Mouse (Mus musculus): Measurements from ENCODE around the gene Gm7735. TPM values are rescaled to one million over a fixed set of nuclear protein-coding genes. Genes with fewer than 3 reads are reported as not detected.
"Not testable (repeated sequence)": the region's sequence is repeated elsewhere in the genome, so short reads cannot be mapped to it uniquely, and the experiment has no call there.

Gene Gm7735
- polyA plus RNA-seq (2014; fragmentation: Nextera tagmentation; extraction: Ambion mirVana), result not detected in 2 replicates

DNA sequence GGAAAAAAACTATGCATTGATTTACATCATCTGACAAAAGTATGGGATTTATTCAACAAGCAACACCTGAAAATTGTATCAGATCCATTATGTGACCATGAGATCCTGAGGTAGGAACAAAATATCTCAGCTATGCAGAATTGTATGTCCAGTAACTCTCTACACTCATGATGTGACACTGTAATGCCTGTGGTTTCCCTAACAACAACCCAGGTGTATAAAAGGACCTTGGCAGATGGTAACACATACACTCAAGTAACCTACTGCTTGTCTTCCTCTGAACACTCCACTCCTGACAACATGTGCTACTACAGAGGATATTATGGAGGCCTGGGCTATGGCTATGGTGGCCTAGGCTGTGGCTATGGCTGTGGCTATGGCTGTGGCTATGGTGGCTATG is at the start of gene Gm7735:
Gene Gm7735 (plus strand): TSS at position 301 of the 400 bp plus-strand sequence.
- not testable (repeated sequence) for ATAC-seq (ENCODE audit: low FRiP score, low TSS enrichment); H3K9me3 ChIP-seq (ENCODE audit: control insufficient read depth, low read length); H3K4me2 ChIP-seq (ENCODE audit: low read length); DNase-seq; H3K4me1 ChIP-seq (ENCODE audit: control insufficient read depth, insufficient read depth, low read length); H3K36me3 ChIP-seq (ENCODE audit: control insufficient read depth, insufficient read depth, low read length); H3K4me3 ChIP-seq (replicated peaks; ENCODE audit: low read depth, low read length); H3K9ac ChIP-seq (replicated peaks; ENCODE audit: low read length); H3K27me3 ChIP-seq (ENCODE audit: control insufficient read depth, insufficient read depth, low read length); H3K27ac ChIP-seq (replicated peaks; ENCODE audit: low read depth, low read length)

DNA sequence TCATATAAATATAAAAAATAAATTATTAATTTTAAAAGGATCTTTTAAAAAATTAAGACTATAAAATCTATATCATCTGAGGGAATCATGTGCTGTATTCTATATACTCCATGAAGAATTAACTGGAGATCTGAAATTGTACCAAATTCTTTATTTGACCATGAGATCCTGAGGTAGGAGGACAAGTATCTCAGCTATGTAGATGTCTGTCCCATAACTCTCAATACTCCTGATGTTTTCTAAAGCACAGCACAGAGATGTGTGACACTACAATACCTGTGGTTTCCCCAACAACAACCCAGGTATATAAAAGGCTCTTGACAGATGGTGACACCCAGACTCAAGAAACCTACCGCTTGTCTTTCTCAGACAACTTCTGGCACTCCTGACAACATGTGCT is 28.7 kb upstream of the Gm7735 start, which contains the start of gene Gm6358:
Gene Gm6358 (plus strand): TSS at position 301 of the 400 bp plus-strand sequence.
- H3K9ac ChIP-seq (replicated peaks; ENCODE audit: low read length), result no peak within 1 kb of the TSS
- 97% methylated on average over 1 of the region's 1 CpGs for WGBS
- H3K9me3 ChIP-seq (ENCODE audit: control insufficient read depth, low read length), result no peaks in the 10 kb centered on the region
- no peak within 1 kb of the TSS for H3K4me2 ChIP-seq (ENCODE audit: low read length)
- H3K27me3 ChIP-seq (ENCODE audit: control insufficient read depth, insufficient read depth, low read length), result no peaks in the 10 kb centered on the region
- no peaks in the 10 kb centered on the region for H3K36me3 ChIP-seq (ENCODE audit: control insufficient read depth, insufficient read depth, low read length)
- no peak within 1 kb of the TSS for H3K4me3 ChIP-seq (replicated peaks; ENCODE audit: low read depth, low read length)
- no peak within 1 kb of the TSS for H3K27ac ChIP-seq (replicated peaks; ENCODE audit: low read depth, low read length)
- no peaks in the 10 kb centered on the region for H3K4me1 ChIP-seq (ENCODE audit: control insufficient read depth, insufficient read depth, low read length)
- no peak for DNase-seq
- no peak for ATAC-seq (ENCODE audit: low FRiP score, low TSS enrichment)

DNA sequence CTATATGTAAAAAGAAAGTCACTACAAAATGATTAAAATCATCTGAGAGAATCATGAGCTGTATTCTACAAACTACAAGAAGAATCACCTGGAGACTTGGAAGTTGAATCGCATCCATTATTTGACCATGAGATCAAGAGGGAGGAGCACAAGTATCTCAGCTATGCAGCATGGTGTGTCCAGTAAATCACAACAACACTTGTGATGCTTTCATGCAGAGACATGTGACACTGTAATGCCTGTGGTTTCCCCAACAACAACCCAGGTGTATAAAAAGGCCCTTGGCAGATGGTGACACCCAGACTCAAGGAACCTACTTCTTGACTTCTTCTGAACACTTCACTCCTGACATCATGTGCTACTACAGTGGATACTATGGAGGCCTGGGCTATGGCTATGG is 18.5 kb upstream of the Gm7735 start, which contains the start of gene Gm10061:
Gene Gm10061 (plus strand): TSS at position 301 of the 400 bp plus-strand sequence.
- no peaks in the 10 kb centered on the region; the same call in 1 of the 2 replicates for H3K9me3 ChIP-seq (ENCODE audit: control insufficient read depth, low read length)
- no peaks in the 10 kb centered on the region for H3K4me1 ChIP-seq (ENCODE audit: control insufficient read depth, insufficient read depth, low read length)
- ATAC-seq (ENCODE audit: low FRiP score, low TSS enrichment) (no peak), DNase-seq (no peak)
- H3K36me3 ChIP-seq (ENCODE audit: control insufficient read depth, insufficient read depth, low read length), result no peaks in the 10 kb centered on the region
- no peak within 1 kb of the TSS for H3K9ac ChIP-seq (replicated peaks; ENCODE audit: low read length)
- no peak within 1 kb of the TSS for H3K4me3 ChIP-seq (replicated peaks; ENCODE audit: low read depth, low read length)
- no peak within 1 kb of the TSS for H3K4me2 ChIP-seq (ENCODE audit: low read length)
- WGBS, result 98% methylated on average over 1 of the region's 1 CpGs
- H3K27ac ChIP-seq (replicated peaks; ENCODE audit: low read depth, low read length), result no peak within 1 kb of the TSS
- no peaks in the 10 kb centered on the region for H3K27me3 ChIP-seq (ENCODE audit: control insufficient read depth, insufficient read depth, low read length)

DNA sequence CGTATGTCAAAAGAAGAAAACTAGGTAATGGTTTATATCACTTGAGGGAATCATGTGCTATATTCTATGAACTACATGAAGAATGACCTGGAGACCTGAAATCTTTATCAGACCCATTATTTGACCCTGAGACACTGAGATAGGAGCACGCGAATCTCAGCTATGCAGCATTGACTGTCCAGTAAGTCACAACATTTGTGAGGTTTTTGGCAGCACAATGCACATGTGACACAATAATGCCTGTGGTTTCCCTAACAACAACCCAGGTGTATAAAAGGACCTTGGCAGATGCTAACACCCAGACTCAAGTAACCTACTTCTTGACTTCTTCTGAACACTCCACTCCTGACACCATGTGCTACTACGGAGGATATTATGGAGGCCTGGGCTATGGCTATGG is 11.6 kb upstream of the Gm7735 start, which contains the start of gene Gm9789:
Gene Gm9789 (plus strand): TSS at position 301 of the 400 bp plus-strand sequence.
- ATAC-seq (ENCODE audit: low FRiP score, low TSS enrichment), result no peak
- H3K36me3 ChIP-seq (ENCODE audit: control insufficient read depth, insufficient read depth, low read length), result no peaks in the 10 kb centered on the region
- no peaks in the 10 kb centered on the region for H3K4me1 ChIP-seq (ENCODE audit: control insufficient read depth, insufficient read depth, low read length)
- 91% methylated on average over 4 of the region's 4 CpGs for WGBS
- no peak for DNase-seq
- no peak within 1 kb of the TSS for H3K4me2 ChIP-seq (ENCODE audit: low read length)
- H3K27me3 ChIP-seq (ENCODE audit: control insufficient read depth, insufficient read depth, low read length), result no peaks in the 10 kb centered on the region
- no peak within 1 kb of the TSS for H3K9ac ChIP-seq (replicated peaks; ENCODE audit: low read length)
- no peak within 1 kb of the TSS for H3K4me3 ChIP-seq (replicated peaks; ENCODE audit: low read depth, low read length)
- H3K9me3 ChIP-seq (ENCODE audit: control insufficient read depth, low read length), result no peaks in the 10 kb centered on the region
- H3K27ac ChIP-seq (replicated peaks; ENCODE audit: low read depth, low read length), result no peak within 1 kb of the TSS

DNA sequence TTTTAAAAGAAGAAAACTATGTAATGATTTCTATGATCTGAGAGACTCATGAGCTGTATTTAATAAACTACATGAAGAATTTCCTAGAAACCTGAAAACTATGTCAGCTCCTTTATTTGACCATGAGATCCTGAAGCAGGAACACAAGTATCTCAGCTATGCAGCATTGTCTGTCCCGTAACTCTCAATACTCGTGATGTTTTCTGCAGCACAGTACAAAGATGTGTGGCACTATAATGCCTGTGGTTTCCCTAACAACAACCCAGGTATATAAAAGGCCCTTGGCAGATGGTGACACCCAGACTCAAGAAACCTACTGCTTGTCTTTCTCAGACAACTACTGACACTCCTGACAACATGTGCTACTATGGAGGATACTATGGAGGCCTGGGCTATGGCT is 5.1 kb downstream of the Gm7735 start, which contains the start of gene 1110057P08Rik:
Gene 1110057P08Rik (plus strand): TSS at position 301 of the 400 bp plus-strand sequence.
- DNase-seq (no peak), ATAC-seq (ENCODE audit: low FRiP score, low TSS enrichment) (no peak)
- no peaks in the 10 kb centered on the region for H3K27me3 ChIP-seq (ENCODE audit: control insufficient read depth, insufficient read depth, low read length)
- 83% methylated on average over 2 of the region's 2 CpGs for WGBS
- no peak within 1 kb of the TSS for H3K9ac ChIP-seq (replicated peaks; ENCODE audit: low read length)
- no peak within 1 kb of the TSS for H3K4me2 ChIP-seq (ENCODE audit: low read length)
- no peaks in the 10 kb centered on the region for H3K4me1 ChIP-seq (ENCODE audit: control insufficient read depth, insufficient read depth, low read length)
- no peak within 1 kb of the TSS for H3K27ac ChIP-seq (replicated peaks; ENCODE audit: low read depth, low read length)
- no peaks in the 10 kb centered on the region for H3K36me3 ChIP-seq (ENCODE audit: control insufficient read depth, insufficient read depth, low read length)
- H3K4me3 ChIP-seq (replicated peaks; ENCODE audit: low read depth, low read length), result no peak within 1 kb of the TSS
- no peaks in the 10 kb centered on the region for H3K9me3 ChIP-seq (ENCODE audit: control insufficient read depth, low read length)

DNA sequence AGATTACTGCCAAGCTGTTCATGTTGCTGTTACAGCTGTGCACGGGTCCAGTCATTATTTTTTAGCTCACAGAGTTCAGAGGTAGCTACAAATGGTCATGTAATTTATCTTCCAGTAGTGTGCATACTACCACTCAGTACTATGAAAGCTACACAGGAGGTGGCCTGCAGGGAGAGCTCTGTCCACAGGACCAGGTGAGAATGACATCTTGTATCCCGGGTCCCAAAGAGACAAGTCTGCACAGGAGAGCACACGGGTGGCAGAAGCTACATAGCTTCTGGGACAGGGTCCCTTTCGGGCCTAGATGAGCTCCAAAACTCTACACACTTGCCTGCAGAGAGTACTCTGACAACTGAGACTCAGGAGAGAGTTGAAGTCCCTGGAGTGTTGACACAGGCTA is 19.3 kb downstream of the Gm7735 start:
- DNase-seq (no peak), ATAC-seq (ENCODE audit: low FRiP score, low TSS enrichment) (no peak)
- no peak overlapping the region for H3K4me3 ChIP-seq (replicated peaks; ENCODE audit: low read depth, low read length)
- H3K9ac ChIP-seq (replicated peaks; ENCODE audit: low read length), result no peak overlapping the region
- H3K27ac ChIP-seq (replicated peaks; ENCODE audit: low read depth, low read length), result no peak overlapping the region
- H3K27me3 ChIP-seq (ENCODE audit: control insufficient read depth, insufficient read depth, low read length), result no peaks in the 10 kb centered on the region
- no peaks in the 10 kb centered on the region for H3K9me3 ChIP-seq (ENCODE audit: control insufficient read depth, low read length)
- WGBS, result 92% methylated on average over 4 of the region's 4 CpGs
- no peaks in the 10 kb centered on the region for H3K4me1 ChIP-seq (ENCODE audit: control insufficient read depth, insufficient read depth, low read length)
- H3K36me3 ChIP-seq (ENCODE audit: control insufficient read depth, insufficient read depth, low read length), result no peaks in the 10 kb centered on the region
- H3K4me2 ChIP-seq (ENCODE audit: low read length), result no peak overlapping the region

DNA sequence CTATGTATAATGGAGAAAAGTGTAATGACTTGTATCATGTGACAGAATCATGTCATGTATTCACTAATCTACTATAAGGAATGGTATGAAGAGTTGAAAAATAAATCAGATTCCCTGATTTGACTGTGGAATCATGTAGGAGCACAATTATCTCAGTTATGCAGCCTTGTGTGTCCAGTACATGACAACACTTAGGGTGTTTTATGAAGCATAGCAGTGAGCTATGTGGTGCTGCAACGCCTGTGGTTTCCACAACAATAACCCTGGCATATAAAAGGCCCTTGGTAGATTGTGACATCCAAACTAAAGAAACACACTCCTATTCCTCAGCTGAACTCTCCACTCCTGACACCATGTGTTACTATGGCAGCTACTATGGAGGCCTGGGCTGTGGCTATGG is 36.3 kb downstream of the Gm7735 start, which contains the start of gene Krtap20-2:
Gene Krtap20-2 (plus strand): TSS at position 301 of the 400 bp plus-strand sequence.
- no peaks in the 10 kb centered on the region for H3K4me1 ChIP-seq (ENCODE audit: control insufficient read depth, insufficient read depth, low read length)
- DNase-seq, result no peak
- H3K4me2 ChIP-seq (ENCODE audit: low read length), result no peak within 1 kb of the TSS
- H3K9me3 ChIP-seq (ENCODE audit: control insufficient read depth, low read length), result no peaks in the 10 kb centered on the region
- H3K27ac ChIP-seq (replicated peaks; ENCODE audit: low read depth, low read length), result no peak within 1 kb of the TSS
- H3K36me3 ChIP-seq (ENCODE audit: control insufficient read depth, insufficient read depth, low read length), result no peaks in the 10 kb centered on the region
- 73% methylated on average over 1 of the region's 1 CpGs for WGBS
- no peak within 1 kb of the TSS for H3K9ac ChIP-seq (replicated peaks; ENCODE audit: low read length)
- no peak for ATAC-seq (ENCODE audit: low FRiP score, low TSS enrichment)
- H3K27me3 ChIP-seq (ENCODE audit: control insufficient read depth, insufficient read depth, low read length), result no peaks in the 10 kb centered on the region
- no peak within 1 kb of the TSS for H3K4me3 ChIP-seq (replicated peaks; ENCODE audit: low read depth, low read length)

Other genes with a start within 250 kb of the Gm7735 start
- gene Krtap19-9b, start 237.2 kb upstream of the Gm7735 start, polyA plus RNA-seq (2014; fragmentation: Nextera tagmentation; extraction: Ambion mirVana), result not detected in 2 replicates
- not detected in 2 replicates for gene Krtap16-3, start 206.6 kb upstream of the Gm7735 start, polyA plus RNA-seq (2014; fragmentation: Nextera tagmentation; extraction: Ambion mirVana)
- not detected in 2 replicates for gene Krtap22-2, start 158.7 kb upstream of the Gm7735 start, polyA plus RNA-seq (2014; fragmentation: Nextera tagmentation; extraction: Ambion mirVana)
- not detected in 2 replicates for gene Gm10229, start 154.2 kb upstream of the Gm7735 start, polyA plus RNA-seq (2014; fragmentation: Nextera tagmentation; extraction: Ambion mirVana)
- not detected in 2 replicates for gene Krtap6-1, start 137.8 kb upstream of the Gm7735 start, polyA plus RNA-seq (2014; fragmentation: Nextera tagmentation; extraction: Ambion mirVana)
- not detected in 2 replicates for gene Gm10228, start 128.0 kb upstream of the Gm7735 start, polyA plus RNA-seq (2014; fragmentation: Nextera tagmentation; extraction: Ambion mirVana)
- not detected in 2 replicates for gene Krtap6-5, start 121.6 kb upstream of the Gm7735 start, polyA plus RNA-seq (2014; fragmentation: Nextera tagmentation; extraction: Ambion mirVana)
- gene 1110025L11Rik, start 105.5 kb upstream of the Gm7735 start, polyA plus RNA-seq (2014; fragmentation: Nextera tagmentation; extraction: Ambion mirVana), result not detected in 2 replicates
- not detected in 2 replicates for gene Krtap6-3, start 85.5 kb upstream of the Gm7735 start, polyA plus RNA-seq (2014; fragmentation: Nextera tagmentation; extraction: Ambion mirVana)
- gene Gm6358, start 28.6 kb upstream of the Gm7735 start, polyA plus RNA-seq (2014; fragmentation: Nextera tagmentation; extraction: Ambion mirVana), result not detected in 2 replicates
- gene Gm10061, start 18.4 kb upstream of the Gm7735 start, polyA plus RNA-seq (2014; fragmentation: Nextera tagmentation; extraction: Ambion mirVana), result not detected in 2 replicates
- not detected in 2 replicates for gene Gm9789, start 11.5 kb upstream of the Gm7735 start, polyA plus RNA-seq (2014; fragmentation: Nextera tagmentation; extraction: Ambion mirVana)
- gene 1110057P08Rik, start 5.2 kb downstream of the Gm7735 start, polyA plus RNA-seq (2014; fragmentation: Nextera tagmentation; extraction: Ambion mirVana), result not detected in 2 replicates
- not detected in 2 replicates for gene Krtap20-2, start 36.4 kb downstream of the Gm7735 start, polyA plus RNA-seq (2014; fragmentation: Nextera tagmentation; extraction: Ambion mirVana)
- gene Krtap21-1, start 234.4 kb downstream of the Gm7735 start, polyA plus RNA-seq (2014; fragmentation: Nextera tagmentation; extraction: Ambion mirVana), result not detected in 2 replicates